Mouse (Mus musculus) embryo, embryonic 11 days (tissue): ENCODE measurements around the gene Baiap2.
A peak's percentile ranks its signal among the peaks of the same experiment; 100 is the strongest.

Source experiments
- DNase-seq: peaks from one replicate; pipeline ENCODE4 v3.0.0-alpha.2; 2015

The Baiap2 gene

GRCm38 (mm10) chr11:119942727-119943427, at the start of gene Baiap2:
Baiap2 (plus strand) TSS chr11:119942763.
- peak; percentile 99 for DNase-seq

- no peak for DNase-seq
Measured at GRCm38 (mm10) chr11:119893667-119894236, 48.8 kb upstream of the Baiap2 start.

GRCm38 (mm10) chr11:119894634-119895033, 47.9 kb upstream of the Baiap2 start:
- DNase-seq: no peak

- no peak for DNase-seq
Measured at GRCm38 (mm10) chr11:119897041-119897440, 45.5 kb upstream of the Baiap2 start.

GRCm38 (mm10) chr11:119898976-119899375, 43.6 kb upstream of the Baiap2 start:
- DNase-seq: no peak

- no peak for DNase-seq
Measured at GRCm38 (mm10) chr11:119901174-119901573, 41.4 kb upstream of the Baiap2 start.

GRCm38 (mm10) chr11:119902891-119903290, 39.7 kb upstream of the Baiap2 start:
- DNase-seq: no peak

GRCm38 (mm10) chr11:119904621-119905286, 37.8 kb upstream of the Baiap2 start:
- DNase-seq: peak; percentile 79

- DNase-seq: no peak
Measured at GRCm38 (mm10) chr11:119905794-119906193, 36.8 kb upstream of the Baiap2 start.

GRCm38 (mm10) chr11:119907006-119907650, 35.4 kb upstream of the Baiap2 start:
- DNase-seq: no peak

- DNase-seq: no peak
Measured at GRCm38 (mm10) chr11:119907711-119908110, 34.9 kb upstream of the Baiap2 start.

- DNase-seq: peak; percentile 76
Measured at GRCm38 (mm10) chr11:119909436-119909835, 33.1 kb upstream of the Baiap2 start.

- peak; percentile 42 for DNase-seq
Measured at GRCm38 (mm10) chr11:119912845-119913244, 29.7 kb upstream of the Baiap2 start.

GRCm38 (mm10) chr11:119913291-119913934, 29.1 kb upstream of the Baiap2 start, which contains the start of gene Chmp6:
Chmp6 (plus strand) TSS chr11:119913441.
- DNase-seq: peak; percentile 92

GRCm38 (mm10) chr11:119913935-119914314, 28.6 kb upstream of the Baiap2 start:
- no peak for DNase-seq

GRCm38 (mm10) chr11:119914381-119914780, 28.2 kb upstream of the Baiap2 start:
- no peak for DNase-seq

- DNase-seq: no peak
Measured at GRCm38 (mm10) chr11:119915666-119916065, 26.9 kb upstream of the Baiap2 start.

- DNase-seq: no peak
Measured at GRCm38 (mm10) chr11:119916102-119916790, 26.3 kb upstream of the Baiap2 start.

GRCm38 (mm10) chr11:119916834-119917469, 25.6 kb upstream of the Baiap2 start:
- DNase-seq: no peak

- no peak for DNase-seq
Measured at GRCm38 (mm10) chr11:119918521-119918920, 24.0 kb upstream of the Baiap2 start.

GRCm38 (mm10) chr11:119919432-119919831, 23.1 kb upstream of the Baiap2 start:
- DNase-seq: no peak

- DNase-seq: peak; percentile 54
Measured at GRCm38 (mm10) chr11:119919897-119920296, 22.7 kb upstream of the Baiap2 start.
